Mouse (Mus musculus) sigmoid colon, adult 10 weeks (tissue): Measurements from ENCODE around the gene Dclre1a. TPM values are rescaled to one million over a fixed set of nuclear protein-coding genes. Genes with fewer than 3 reads are reported as not detected.

Experiments used
- polyA plus RNA-seq: library from polyadenylated mRNA; stranded (reverse); fragments of 350-450 nt; fragmentation: Illumina TruSeq; extraction: RNeasy Lipid Tissue Mini Kit (QIAGEN cat#74804); gene quantifications from one replicate; pipeline ENCODE4 v1.2.3, GENCODE M21; 2014; ENCODE audit warnings: low read depth, low replicate concordance

The Dclre1a gene
- polyA plus RNA-seq = 95.7 TPM

DNA sequence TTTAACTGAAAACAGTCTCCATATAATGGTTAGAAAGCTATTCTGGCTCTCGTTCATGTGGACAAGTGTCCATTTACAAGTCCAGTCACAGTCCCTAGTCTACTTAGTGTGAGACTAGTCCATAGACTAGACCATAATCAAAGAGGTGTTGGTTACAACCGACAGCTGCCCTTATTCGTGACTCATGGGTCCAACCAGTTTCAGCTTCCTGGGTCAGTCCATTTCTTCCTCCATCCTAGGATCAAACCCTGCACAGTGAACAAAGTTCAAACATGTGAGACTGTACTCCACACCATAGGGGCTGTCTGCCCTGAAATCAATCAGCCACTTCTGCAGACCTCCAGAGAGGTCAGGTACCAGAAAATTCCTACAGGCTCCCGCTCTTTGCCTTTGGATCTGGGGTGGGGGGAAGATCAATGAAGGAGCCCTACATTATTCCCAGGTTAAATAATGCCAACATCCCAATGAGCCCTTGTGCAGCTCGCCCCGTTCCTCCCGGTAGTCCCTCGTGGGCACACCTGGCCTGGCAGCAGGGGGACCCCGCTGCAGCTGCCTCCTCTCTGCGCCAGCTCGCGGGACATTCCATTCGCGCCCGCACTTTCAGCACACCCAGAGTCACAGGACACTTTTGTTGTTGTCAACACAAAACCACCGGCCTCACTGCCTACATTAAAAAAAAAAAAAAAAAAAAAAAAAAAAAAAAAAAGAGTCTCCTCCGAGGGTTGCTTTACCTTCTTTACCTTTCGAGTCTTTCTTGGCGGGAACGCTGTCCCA, at the start of gene Dclre1a:
Gene Dclre1a (minus strand): TSS at position 767 of the 774 bp plus-strand sequence.

DNA sequence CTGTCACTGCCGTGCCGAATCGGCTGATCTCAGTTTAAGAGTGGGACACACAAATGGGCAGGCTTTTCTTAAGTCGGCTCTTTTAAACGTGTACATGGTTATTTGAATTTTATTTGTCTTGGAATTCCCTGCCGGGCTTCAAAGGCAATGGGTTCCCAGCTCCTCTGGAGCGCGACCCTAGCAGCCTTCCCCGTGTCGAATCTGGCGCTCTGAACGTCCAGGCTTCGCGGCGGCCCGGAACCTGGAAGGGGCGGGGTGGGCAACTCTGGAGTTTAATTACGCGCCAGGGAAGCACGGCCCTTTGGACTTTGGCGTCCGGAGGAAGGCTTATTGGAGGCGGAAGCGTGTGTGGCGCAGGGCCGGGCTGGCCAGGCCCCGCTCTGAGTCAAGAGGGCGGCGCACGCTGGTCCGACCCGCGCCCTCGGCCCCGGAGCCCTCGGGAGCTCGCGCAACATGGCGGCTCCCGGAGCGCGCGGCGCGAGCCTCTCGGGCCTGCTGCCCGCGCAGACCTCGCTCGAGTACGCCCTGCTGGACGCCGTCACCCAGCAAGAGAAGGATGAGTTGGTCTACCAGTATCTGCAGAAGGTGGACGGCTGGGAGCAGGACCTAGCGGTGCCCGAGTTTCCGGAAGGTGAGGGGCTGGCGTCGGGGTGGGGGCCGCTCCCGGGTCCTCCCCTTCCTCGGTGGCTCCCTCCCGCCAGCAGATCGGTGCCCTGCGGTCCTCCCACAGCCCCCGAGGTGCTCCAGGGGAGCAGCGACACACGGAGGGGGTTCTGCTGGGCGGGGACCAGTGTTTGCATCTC, 409 bp upstream of the Dclre1a start, which contains the start of gene Nhlrc2:
Gene Nhlrc2 (plus strand): TSS at position 32 of the 803 bp plus-strand sequence.

Other genes with a start within 250 kb of the Dclre1a start
- 0.63 TPM for gene Nrap, start 158.2 kb downstream of the Dclre1a start, polyA plus RNA-seq
- 162 TPM for gene Casp7, start 151.1 kb downstream of the Dclre1a start, polyA plus RNA-seq
- gene Plekhs1, start 86.6 kb downstream of the Dclre1a start, polyA plus RNA-seq = 1.3 TPM
- gene Nhlrc2, start within 50 bp of the Dclre1a start, polyA plus RNA-seq = 41.1 TPM
- 1.2 TPM for gene Adrb1, start 174.0 kb upstream of the Dclre1a start, polyA plus RNA-seq